Mouse (Mus musculus) ES-Bruce4 (cell line): ENCODE measurements at regions not wholly inside any gene's neighbourhood (a gene's known extent, or its start where the extent isn't known, plus 50 kb on each side); places are given as distances from the start of the nearest gene placed in this dataset.

Experiments used
- CTCF ChIP-seq: IDR thresholded peaks from one replicate; pipeline ENCODE4 v1.8.1; 2011; ENCODE audit warnings: low read depth, low read length
- POLR2A ChIP-seq: IDR thresholded peaks from one replicate; pipeline ENCODE4 v1.8.1; 2011; ENCODE audit warnings: low read length; ENCODE audit not compliant: insufficient read depth

DNA sequence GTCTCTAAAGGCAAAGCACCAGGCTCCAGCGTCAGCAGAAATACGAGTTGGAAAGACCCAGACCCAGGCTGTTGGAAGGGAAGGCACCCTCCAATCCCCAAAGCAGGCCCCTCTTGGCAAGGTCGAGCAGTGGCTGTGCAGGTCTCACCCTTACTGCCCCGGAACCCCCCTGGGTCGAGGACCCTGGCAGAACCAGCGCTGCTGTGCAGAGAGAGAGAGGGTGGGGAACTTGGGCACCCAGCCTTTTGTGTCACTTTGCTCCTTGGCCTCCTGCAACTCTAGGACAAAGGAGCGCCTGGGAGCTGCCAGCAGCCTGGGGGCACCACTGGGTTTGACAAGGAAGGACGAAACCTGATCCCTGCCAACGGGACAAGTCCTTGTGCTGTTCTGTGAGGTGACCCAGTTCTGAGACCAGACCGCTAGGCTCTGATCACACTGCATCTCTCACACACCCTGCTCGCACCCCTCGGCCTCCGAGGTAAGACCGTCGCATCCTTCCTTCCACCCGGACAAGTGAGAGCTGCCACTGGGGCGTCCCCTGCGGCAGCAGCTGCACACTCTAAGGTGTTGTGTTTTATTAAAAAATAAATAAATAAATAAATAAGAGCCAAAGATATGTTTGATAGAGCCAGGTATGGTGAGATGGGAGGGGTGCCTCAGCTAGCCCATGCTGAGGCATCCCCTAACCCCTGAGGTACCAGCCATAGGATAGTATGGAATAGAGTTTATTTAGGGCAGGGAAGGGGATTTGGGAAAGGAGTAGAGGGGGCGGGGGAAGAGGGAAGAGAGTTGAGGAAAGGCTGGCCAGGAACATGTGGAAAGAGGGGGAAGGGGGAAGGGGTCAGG, 138.2 kb downstream of the Ly86 start:
- TF ChIP-seq CTCF (no peak), POLR2A (no peak)
